Mouse (Mus musculus) limb, embryonic 13.5 days (tissue): Measurements from ENCODE around the gene Gdf7. TPM values are rescaled to one million over a fixed set of nuclear protein-coding genes. Genes with fewer than 3 reads are reported as not detected.

Experiments
- ATAC-seq: fragments of 200-750 bp; cut with Nextera tagmentation; 2 replicates; pipeline ENCODE4 v1.8.0; 2017; ENCODE audit warnings: low read depth, moderate number of reproducible peaks, moderate TSS enrichment; ENCODE audit not compliant: low FRiP score
- H3K27ac ChIP-seq: fragments of 300-500 bp; sonication (generic); 2 replicates; pipeline ENCODE4 v1.5.1; 2015; ENCODE audit warnings: inconsistent platforms, mild to moderate bottlenecking, moderate library complexity
- H3K27me3 ChIP-seq: fragments of 300-500 bp; sonication (generic); 2 replicates; pipeline ENCODE4 v1.6.1; 2015; ENCODE audit warnings: mild to moderate bottlenecking, inconsistent platforms
- H3K36me3 ChIP-seq: fragments of 300-500 bp; sonication (generic); 2 replicates; pipeline ENCODE4 v1.6.1; 2015; ENCODE audit warnings: inconsistent platforms, mild to moderate bottlenecking, moderate library complexity
- H3K4me1 ChIP-seq: fragments of 300-500 bp; sonication (generic); 2 replicates; pipeline ENCODE4 v1.6.1; 2015; ENCODE audit warnings: inconsistent platforms
- H3K4me2 ChIP-seq: fragments of 300-500 bp; sonication (generic); replicated peaks from 2 replicates; pipeline ENCODE4 v1.6.1; 2015; ENCODE audit warnings: inconsistent platforms, mild to moderate bottlenecking, moderate library complexity
- H3K4me3 ChIP-seq: fragments of 300-500 bp; sonication (generic); 2 replicates; pipeline ENCODE4 v1.5.1; 2015; ENCODE audit warnings: moderate library complexity, mild to moderate bottlenecking, inconsistent platforms
- H3K9ac ChIP-seq: fragments of 300-500 bp; sonication (generic); 2 replicates; pipeline ENCODE4 v1.6.1; 2015; ENCODE audit warnings: mild to moderate bottlenecking, inconsistent platforms
- H3K9me3 ChIP-seq: fragments of 300-500 bp; sonication (generic); 2 replicates; pipeline ENCODE4 v1.6.1; 2016; ENCODE audit warnings: inconsistent platforms
- WGBS: fragments of 180-500 bp; shearing (Covaris S2); methylation state at CpG from one replicate; pipeline ENCODE4 v1.1.7; 2015; 5-methylcytosine and 5-hydroxymethylcytosine counted together
- polyA plus RNA-seq: library from polyadenylated mRNA; unstranded; fragments of >200 nt; fragmentation: Nextera tagmentation; extraction: Ambion mirVana; gene quantifications from 2 replicates; pipeline ENCODE4 v1.2.1, GENCODE M21; 2015

Gdf7 gene
- polyA plus RNA-seq, 1 experiment from 2014 or later = 0.20 TPM

- peak overlapping the region; percentile 50 for H3K4me3 ChIP-seq
- H3K27me3 ChIP-seq = peaks cover 98% of the 10 kb centered on the region
- peak overlapping the region; percentile 89 for H3K4me2 ChIP-seq
- peak overlapping the region; percentile 55 for H3K9ac ChIP-seq
- no peak overlapping the region for H3K27ac ChIP-seq
- H3K9me3 ChIP-seq = no peaks in the 10 kb centered on the region
- H3K4me1 ChIP-seq = peaks cover 37% of the 10 kb centered on the region
- ATAC-seq = no peak; the same call in 1 of the 2 replicates
- no peaks in the 10 kb centered on the region for H3K36me3 ChIP-seq
- 3% methylated on average over 46 of the region's 46 CpGs for WGBS
Measured at GRCm38 (mm10) chr12:8301011-8301814, 541 bp downstream of the Gdf7 start.

DNA sequence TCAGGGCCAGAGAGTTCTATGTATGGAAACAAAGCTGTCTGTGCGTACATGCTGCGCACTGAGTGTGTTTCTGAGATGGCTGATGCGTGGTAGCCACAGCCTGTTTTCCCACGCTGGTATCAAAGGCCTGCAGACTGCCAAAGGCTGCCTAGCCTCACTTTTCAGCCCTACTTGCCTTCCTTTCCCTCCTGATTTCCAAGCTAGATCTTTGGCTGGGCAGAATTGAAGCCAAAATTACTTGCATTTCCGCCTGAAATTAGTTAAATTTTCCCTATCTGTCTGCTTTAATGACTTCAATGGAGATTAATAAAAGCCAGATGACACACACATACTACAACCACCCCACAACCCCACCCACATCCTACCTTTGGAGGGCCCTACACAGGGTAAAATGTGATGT is 1.2 kb downstream of the Gdf7 start:
- H3K9me3 ChIP-seq = no peaks in the 10 kb centered on the region
- ATAC-seq = no peak
- H3K4me2 ChIP-seq = no peak overlapping the region
- 37% methylated on average over 5 of the region's 5 CpGs for WGBS
- H3K4me1 ChIP-seq = peaks cover 37% of the 10 kb centered on the region
- no peak overlapping the region for H3K9ac ChIP-seq
- peaks cover 97% of the 10 kb centered on the region for H3K27me3 ChIP-seq
- no peaks in the 10 kb centered on the region for H3K36me3 ChIP-seq
- no peak overlapping the region for H3K4me3 ChIP-seq
- H3K27ac ChIP-seq = no peak overlapping the region

DNA sequence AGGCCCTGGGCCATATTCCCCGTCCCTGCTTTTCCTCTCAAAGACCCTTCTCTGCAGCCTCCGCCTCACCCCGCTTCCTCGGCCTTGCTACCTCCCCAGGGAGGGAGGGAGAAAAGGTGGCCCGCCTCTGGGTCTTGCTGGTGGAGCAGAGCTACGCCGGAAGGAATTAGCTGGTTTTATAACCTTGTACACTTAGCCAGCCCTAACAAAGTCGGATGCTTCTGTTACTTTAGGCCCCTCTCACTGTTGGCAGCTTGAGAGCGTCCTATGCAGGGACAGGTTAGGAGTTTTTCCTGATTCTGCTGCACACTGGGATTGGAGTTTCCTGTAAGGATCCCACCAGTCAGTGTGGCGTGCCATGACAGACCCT is 1.7 kb downstream of the Gdf7 start:
- H3K27me3 ChIP-seq = peaks cover 97% of the 10 kb centered on the region
- no peak overlapping the region for H3K9ac ChIP-seq
- 19% methylated on average over 10 of the region's 10 CpGs for WGBS
- no peaks in the 10 kb centered on the region for H3K36me3 ChIP-seq
- ATAC-seq = no peak
- H3K9me3 ChIP-seq = no peaks in the 10 kb centered on the region
- H3K4me2 ChIP-seq = peak overlapping the region; percentile 40
- H3K4me3 ChIP-seq = peak overlapping the region; percentile 27; the same call in 1 of the 2 replicates
- H3K4me1 ChIP-seq = peaks cover 37% of the 10 kb centered on the region
- no peak overlapping the region for H3K27ac ChIP-seq

- Histone ChIP-seq H3K4me1 (peaks cover 37% of the 10 kb centered on the region), H3K9ac (no peak overlapping the region), H3K9me3 (no peaks in the 10 kb centered on the region), H3K4me3 (peak overlapping the region; percentile 45), H3K27me3 (peaks cover 98% of the 10 kb centered on the region), H3K36me3 (no peaks in the 10 kb centered on the region), H3K27ac (no peak overlapping the region), H3K4me2 (peak overlapping the region; percentile 67)
- ATAC-seq = no peak
- 5% methylated on average over 34 of the region's 34 CpGs for WGBS
Measured at GRCm38 (mm10) chr12:8299143-8300110, 2.3 kb downstream of the Gdf7 start.

DNA sequence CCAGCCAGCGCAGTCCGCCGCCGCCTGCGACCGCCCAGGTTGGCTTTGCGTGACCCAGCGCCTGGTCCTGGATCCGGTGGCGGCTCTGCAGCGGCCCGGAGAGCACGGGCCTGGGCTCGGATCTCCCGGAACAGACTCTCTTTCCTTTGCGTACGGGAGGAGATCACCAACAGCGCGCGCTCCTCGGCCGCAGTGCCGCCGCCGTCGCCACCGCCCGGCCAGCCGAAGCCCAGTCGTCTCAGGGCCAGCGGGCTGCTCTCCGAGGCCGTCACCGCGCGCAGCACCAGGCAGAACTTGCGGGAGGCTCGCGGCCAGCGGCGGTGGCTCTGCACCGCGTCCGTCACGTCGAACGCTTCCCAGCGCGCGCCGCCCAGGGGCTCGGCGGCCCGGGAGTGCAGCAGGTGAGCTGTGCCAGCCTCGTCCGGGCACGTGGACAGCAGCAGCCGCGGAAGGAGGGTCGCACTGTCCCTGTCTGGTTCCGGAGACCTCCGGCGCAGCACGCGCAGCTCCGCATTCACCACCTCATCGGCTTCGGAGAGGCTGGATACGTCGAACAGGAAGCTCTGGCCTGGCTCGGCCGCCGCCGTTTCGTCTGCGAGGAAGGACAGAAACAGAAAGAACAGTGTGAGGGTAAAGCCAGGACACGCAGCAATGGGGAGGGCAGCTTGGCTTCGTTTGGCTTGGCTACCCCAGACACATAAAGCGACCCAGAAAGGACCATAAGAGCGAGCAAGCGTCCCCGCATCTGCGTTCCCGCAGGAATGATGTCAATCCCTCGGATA is 3.2 kb downstream of the Gdf7 start:
- Histone ChIP-seq H3K9ac (peak overlapping the region; percentile 39; the same call in 1 of the 2 replicates), H3K4me3 (peak overlapping the region; percentile 45), H3K4me2 (peak overlapping the region; percentile 67), H3K9me3 (no peaks in the 10 kb centered on the region), H3K4me1 (peaks cover 37% of the 10 kb centered on the region), H3K27ac (no peak overlapping the region), H3K36me3 (no peaks in the 10 kb centered on the region), H3K27me3 (peaks cover 96% of the 10 kb centered on the region)
- no peak for ATAC-seq
- 2% methylated on average over 84 of the region's 85 CpGs for WGBS

DNA sequence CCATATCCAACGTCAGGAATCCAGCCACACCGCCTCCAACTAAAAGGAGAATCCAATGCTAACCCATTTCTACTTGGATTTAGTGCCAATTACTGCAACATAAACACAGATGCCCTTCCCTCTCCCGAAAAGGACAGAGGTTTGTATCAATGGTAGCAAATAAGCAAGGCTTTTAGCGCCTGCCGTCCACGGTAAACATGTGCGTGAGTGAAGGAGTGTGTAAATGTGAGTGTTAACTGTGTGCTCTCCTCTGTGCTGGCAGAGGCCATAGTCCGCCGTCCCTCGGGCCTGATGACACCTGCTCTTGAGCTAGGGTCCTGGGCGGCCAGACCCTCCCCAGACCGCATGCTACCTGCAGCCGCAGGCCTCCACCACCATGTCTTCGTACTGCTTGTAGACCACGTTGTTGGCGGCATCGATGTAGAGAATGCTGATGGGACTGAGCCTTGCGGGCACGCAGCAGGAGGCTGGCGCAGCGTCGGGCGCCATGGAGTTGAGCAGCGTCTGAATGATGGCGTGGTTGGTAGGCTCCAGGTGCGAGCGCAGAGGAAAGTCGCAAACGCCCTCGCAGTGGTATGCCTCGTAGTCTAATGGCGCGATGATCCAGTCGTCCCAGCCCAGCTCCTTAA is 4.1 kb downstream of the Gdf7 start:
- Histone ChIP-seq H3K9me3 (no peaks in the 10 kb centered on the region), H3K27me3 (peaks cover 87% of the 10 kb centered on the region), H3K4me2 (peak overlapping the region; percentile 67), H3K4me3 (peak overlapping the region; percentile 45), H3K9ac (0 out of 2 replicates have a peak overlapping the region, but pooled peaks have one; percentile 39), H3K4me1 (peaks cover 37% of the 10 kb centered on the region), H3K36me3 (no peaks in the 10 kb centered on the region), H3K27ac (no peak overlapping the region)
- WGBS = 6% methylated on average over 34 of the region's 34 CpGs
- ATAC-seq = no peak

GRCm38 (mm10) chr12:8296154-8296553 is 5.6 kb downstream of the Gdf7 start:
- Histone ChIP-seq H3K36me3 (no peaks in the 10 kb centered on the region), H3K4me1 (peaks cover 25% of the 10 kb centered on the region), H3K27ac (no peak overlapping the region), H3K4me3 (no peak overlapping the region), H3K4me2 (no peak overlapping the region), H3K9ac (no peak overlapping the region), H3K9me3 (no peaks in the 10 kb centered on the region), H3K27me3 (peaks cover 72% of the 10 kb centered on the region)
- ATAC-seq = no peak
- WGBS = 75% methylated on average over 2 of the region's 2 CpGs

DNA sequence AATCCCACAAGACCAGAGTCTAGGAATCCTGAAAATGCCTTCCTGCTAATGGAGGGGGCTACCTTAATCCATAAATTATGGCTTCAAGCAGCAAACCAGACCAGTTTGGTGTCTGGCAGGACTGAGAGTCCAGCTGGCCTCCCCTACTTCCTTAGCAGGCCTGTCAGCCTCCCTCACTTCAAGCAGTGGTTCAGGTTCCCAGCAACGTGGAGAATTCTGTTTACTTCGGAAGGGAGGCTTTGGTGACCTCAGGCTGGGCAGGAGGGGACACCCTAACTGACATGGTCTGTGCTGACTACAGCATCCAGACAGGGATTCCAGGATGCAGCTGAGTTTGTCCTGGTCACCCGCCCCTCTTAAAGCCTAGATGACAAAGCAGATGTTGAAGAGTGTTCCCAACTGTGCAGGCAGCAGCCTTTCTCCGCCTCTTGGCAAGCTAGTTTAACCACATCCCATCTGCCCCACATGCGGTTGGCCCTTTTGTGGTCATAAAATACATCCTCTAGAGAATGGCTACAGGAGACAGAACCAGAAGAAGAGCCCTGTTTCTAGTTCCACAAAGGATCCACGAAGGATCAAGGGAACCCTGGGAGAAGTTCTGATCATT is 6.3 kb downstream of the Gdf7 start:
- WGBS = 31% methylated on average over 6 of the region's 6 CpGs
- H3K4me3 ChIP-seq = no peak overlapping the region

DNA sequence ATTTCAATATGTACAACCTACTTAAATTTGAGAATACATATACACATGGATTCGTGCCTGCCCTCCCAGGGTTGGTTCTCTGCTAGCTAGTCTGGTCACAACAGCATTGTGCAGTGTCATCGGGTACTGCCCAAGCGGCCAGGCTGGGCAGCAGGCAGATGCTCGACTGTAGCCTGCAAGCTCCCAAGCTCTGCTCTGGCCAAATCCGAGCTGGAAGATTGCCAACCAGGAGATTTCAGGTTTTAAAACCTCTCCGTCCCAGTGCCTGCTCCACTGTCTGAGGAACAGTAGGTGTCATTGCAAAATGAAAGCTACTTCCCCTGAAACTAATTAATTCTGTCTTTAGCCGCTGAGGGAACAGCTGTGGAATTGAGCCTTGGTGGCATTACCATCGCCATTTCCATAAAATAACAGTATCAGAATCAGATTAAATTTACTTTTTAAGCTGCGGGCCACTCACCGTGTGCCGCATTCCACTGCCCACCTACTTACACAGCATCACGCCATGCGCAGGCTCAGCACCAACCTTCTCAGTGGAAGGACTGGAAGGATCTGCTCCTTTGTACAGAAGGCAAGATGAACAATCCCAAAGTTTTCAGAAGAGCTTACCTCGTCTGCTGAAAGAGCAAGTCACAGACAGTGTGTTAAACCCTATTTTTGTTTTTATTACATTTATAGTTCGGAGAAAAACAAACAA is 10.4 kb downstream of the Gdf7 start:
- Histone ChIP-seq H3K27me3 (peaks cover 24% of the 10 kb centered on the region), H3K36me3 (peaks cover 3% of the 10 kb centered on the region; the same call in 1 of the 2 replicates), H3K4me1 (peaks cover 4% of the 10 kb centered on the region; the same call in 1 of the 2 replicates), H3K4me3 (no peak overlapping the region), H3K9ac (no peak overlapping the region), H3K27ac (no peak overlapping the region), H3K9me3 (no peaks in the 10 kb centered on the region), H3K4me2 (no peak overlapping the region)
- 60% methylated on average over 15 of the region's 15 CpGs for WGBS
- ATAC-seq = no peak

More for the DNA sequence above, 6.3 kb downstream of the Gdf7 start:
- Histone ChIP-seq H3K4me1 (peaks cover 25% of the 10 kb centered on the region), H3K27me3 (peaks cover 64% of the 10 kb centered on the region), H3K9ac (no peak overlapping the region), H3K27ac (no peak overlapping the region), H3K36me3 (no peaks in the 10 kb centered on the region), H3K9me3 (no peaks in the 10 kb centered on the region), H3K4me2 (no peak overlapping the region)
- ATAC-seq = no peak

- Histone ChIP-seq H3K27me3 (peaks cover 7% of the 10 kb centered on the region), H3K4me3 (no peak overlapping the region), H3K9me3 (no peaks in the 10 kb centered on the region), H3K9ac (no peak overlapping the region), H3K36me3 (peaks cover 5% of the 10 kb centered on the region; the same call in 1 of the 2 replicates), H3K4me1 (peaks cover 4% of the 10 kb centered on the region; the same call in 1 of the 2 replicates), H3K27ac (no peak overlapping the region), H3K4me2 (no peak overlapping the region)
- no peak for ATAC-seq
- 68% methylated on average over 8 of the region's 8 CpGs for WGBS
Measured at GRCm38 (mm10) chr12:8289499-8289898, 12.3 kb downstream of the Gdf7 start.
